Mouse (Mus musculus): ENCODE measurements around the gene Aipl1. TPM values are rescaled to one million over a fixed set of nuclear protein-coding genes. Genes with fewer than 3 reads are reported as not detected.

Aipl1 gene
- total RNA-seq, 4 experiments from 2014 or later: not detected

DNA sequence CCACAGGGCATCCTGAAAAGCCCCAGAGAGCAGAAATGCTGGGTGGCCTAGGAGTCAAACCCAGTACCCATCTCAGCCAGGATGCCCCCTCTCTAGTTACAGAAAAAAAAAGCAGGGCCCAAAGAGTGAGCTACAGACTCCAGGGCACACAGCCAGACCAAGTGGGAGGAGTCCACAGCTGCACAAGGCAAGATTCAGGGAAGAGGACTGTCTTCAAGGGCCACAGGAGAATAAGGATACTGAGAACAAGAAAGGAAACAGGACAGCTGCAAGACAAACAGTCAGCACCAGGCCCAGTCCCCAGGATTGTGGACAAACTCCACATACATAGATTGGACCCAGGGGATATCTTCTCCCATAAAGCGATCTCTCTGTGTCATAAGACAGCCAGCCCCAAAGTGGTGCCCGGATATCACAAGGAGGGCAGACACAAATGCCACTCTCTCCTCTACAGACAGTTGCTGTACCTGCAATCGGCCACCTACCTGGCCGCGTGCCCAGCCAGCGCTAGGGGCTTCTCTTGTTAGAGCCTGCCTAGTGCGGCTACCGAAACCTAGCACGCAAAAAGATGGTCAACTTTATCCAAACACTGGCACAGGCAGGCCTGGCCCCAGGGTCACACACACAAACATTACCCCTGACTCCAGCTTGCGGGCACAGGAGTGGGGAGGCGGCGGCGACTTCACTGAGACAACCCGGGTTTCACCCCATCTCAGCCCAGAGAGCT, 13.0 kb upstream of the Aipl1 start:
- no peak for DNase-seq

- no peak for DNase-seq
Observed at GRCm38 (mm10) chr11:72049171-72049759, 12.0 kb upstream of the Aipl1 start.

- DNase-seq: no peak
Observed at GRCm38 (mm10) chr11:72048730-72049129, 11.4 kb upstream of the Aipl1 start.

DNA sequence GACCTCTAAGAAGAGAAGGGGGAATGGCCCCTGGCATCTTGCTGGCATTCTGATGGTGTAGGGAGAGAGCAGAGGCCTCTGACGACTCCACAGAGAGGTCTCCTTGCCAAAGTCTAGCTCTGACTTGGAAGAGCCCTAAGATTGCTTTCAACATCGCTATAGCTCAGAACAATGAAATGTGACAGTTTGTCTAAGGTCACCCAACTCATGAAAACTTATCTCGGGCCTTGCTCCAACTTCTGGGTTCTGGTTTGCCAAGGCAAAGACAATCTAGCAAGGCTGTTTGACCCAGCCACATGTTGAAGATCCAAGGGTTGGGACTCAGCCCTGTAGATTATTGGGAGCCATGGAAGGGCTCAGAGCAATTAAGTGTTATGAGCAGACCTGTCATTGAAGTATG, 6.9 kb upstream of the Aipl1 start:
- peak; percentile 31 for DNase-seq

- DNase-seq: peak; percentile 39
Observed at GRCm38 (mm10) chr11:72042631-72043030, 5.3 kb upstream of the Aipl1 start.

GRCm38 (mm10) chr11:72041768-72042607, 4.7 kb upstream of the Aipl1 start, which contains the start of gene Pimreg:
Pimreg (plus strand) TSS chr11:72042032.
- DNase-seq: peak; percentile 74

DNA sequence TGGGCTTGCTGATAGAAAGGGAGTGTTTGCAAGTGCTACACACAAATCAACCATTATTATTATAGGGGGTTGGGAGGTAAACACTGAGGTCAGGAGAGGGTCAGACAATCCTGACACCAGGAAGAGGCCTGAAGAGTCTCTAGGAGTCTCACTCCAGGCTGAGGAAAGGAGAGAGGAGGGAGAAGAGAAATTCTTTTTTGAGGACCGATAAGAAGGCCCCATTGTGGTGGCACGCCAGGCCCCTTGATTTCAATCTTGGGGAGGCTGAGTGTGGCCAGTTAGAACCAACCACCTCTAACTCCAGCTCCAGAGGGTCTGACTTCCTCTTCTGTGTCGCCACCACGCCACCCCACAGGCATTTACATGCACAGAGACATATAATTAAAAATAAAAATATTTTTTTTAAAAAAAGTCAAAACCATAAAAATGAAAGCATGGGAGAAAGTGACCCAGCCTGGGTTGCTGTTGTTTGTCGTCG, 4.0 kb upstream of the Aipl1 start:
- no peak for DNase-seq

DNA sequence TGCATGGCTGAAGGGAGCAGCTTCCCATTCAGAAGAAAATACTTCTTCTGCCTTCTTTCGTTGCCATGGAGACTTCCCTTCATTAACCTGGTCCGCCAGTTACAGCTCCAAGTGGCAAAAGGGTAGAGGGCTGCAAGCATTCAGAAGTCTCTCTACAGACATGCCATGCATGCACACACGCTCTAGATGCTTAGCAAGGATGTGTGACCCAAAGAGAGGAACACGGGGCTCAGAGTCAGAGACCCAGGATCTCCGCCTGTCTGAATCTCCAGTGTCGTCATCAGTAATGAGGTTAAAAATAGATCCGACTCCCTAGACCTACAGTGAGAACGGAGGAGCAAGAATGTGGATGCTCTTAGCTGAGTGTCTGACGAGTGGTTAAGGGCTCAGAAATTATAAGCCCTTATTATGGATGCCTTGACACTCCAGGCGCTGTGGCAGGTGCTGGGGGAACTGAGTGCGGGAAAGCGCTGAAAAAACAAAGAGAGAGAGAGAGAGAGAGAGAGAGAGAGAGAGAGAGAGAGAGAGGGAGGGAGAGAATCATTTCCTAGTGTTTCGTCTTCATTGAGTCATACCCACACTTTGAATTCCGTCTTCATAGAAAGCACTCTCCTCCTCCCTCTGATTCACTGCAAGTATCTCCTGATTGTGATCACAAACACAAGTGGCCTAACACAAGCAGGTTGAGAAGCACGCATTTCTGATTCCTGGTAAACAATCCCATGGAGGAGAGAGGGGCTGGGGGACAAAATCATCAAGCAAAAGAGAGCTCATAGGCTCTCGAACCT, 2.5 kb upstream of the Aipl1 start:
- DNase-seq: no peak

- DNase-seq: no peak
Observed at GRCm38 (mm10) chr11:72037996-72038395, 687 bp upstream of the Aipl1 start.

GRCm38 (mm10) chr11:72032589-72032988, 4.7 kb downstream of the Aipl1 start:
- DNase-seq: no peak

GRCm38 (mm10) chr11:72032091-72032490, 5.2 kb downstream of the Aipl1 start:
- DNase-seq: no peak

- no peak for DNase-seq
Observed at GRCm38 (mm10) chr11:72031353-72031752, 6.0 kb downstream of the Aipl1 start.

- DNase-seq: no peak
Observed at GRCm38 (mm10) chr11:72029143-72029542, 8.2 kb downstream of the Aipl1 start.

DNA sequence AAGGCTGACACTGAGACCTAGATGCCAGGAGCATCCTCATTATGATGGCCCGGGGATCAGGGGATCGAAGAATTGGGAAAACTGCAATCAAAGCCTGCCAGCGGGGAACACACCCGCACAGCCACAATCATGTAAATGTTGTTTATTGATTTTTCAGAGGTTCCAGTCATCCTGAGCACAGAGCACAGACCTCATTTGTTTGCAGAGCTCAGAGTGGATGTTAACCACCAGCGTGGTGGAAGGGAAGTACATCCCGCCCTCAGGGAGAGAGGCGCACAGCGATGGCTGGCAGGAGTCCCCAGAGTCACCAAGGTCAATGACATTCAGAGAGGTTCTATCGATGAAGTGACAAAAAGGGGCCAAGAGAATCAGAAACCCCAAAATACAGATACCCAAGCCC, 9.5 kb downstream of the Aipl1 start:
- no peak for DNase-seq

- DNase-seq: no peak
Observed at GRCm38 (mm10) chr11:72026516-72026915, 10.8 kb downstream of the Aipl1 start.

DNA sequence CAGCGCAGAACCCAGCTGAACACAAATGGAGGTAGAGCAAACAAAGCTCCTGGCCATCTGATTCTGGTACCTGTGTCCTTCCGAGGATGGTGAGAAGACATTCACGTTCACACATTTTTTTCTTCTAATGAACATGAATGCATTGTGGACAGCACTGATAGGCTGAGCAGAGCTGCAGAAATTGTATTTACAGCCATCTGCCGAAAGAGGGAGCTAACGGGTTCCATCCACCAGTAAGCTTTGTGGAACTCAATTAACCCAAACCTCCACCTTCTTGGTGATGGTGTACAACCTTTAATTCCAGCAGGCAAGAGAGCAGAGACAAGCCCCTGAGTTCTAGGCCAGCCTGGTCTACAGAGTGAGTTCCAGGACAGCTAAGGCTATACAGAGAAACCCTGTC, 11.5 kb downstream of the Aipl1 start:
- DNase-seq: no peak

GRCm38 (mm10) chr11:72024193-72024781, 13.0 kb downstream of the Aipl1 start:
- DNase-seq: peak; percentile 35

- no peak for DNase-seq
Observed at GRCm38 (mm10) chr11:72023581-72023980, 13.7 kb downstream of the Aipl1 start.

GRCm38 (mm10) chr11:72022827-72023226, 14.5 kb downstream of the Aipl1 start:
- DNase-seq: no peak

GRCm38 (mm10) chr11:72021015-72021414, 16.3 kb downstream of the Aipl1 start:
- no peak for DNase-seq

DNA sequence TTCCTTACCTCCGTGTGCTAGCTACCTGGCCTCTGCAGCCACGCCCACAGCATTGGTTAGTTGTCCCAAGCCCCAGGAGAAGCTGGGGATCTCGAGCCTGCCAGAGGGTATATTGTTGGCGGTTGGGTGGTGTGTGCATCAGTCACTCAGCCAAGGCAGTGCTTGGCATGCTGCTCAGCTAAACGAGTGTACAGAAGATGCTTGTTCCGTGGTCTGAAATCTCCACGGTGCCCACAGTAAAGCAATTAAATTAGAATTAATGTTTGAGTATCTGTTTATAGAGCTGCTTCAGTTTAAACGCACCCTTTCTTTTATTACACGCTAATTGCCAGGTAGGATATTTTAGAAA, 20.1 kb downstream of the Aipl1 start:
- no peak for DNase-seq
